Mouse (Mus musculus): ENCODE measurements around the gene Ccdc3. TPM values are rescaled to one million over a fixed set of nuclear protein-coding genes. Genes with fewer than 3 reads are reported as not detected.
A peak's percentile ranks its signal among the peaks of the same experiment; 100 is the strongest.
"Not testable (repeated sequence)": the region's sequence is repeated elsewhere in the genome, so short reads cannot be mapped to it uniquely, and the experiment has no call there.

Ccdc3 gene
- polyA plus RNA-seq, 1 experiment from 2014 or later: 4.6 TPM

DNA sequence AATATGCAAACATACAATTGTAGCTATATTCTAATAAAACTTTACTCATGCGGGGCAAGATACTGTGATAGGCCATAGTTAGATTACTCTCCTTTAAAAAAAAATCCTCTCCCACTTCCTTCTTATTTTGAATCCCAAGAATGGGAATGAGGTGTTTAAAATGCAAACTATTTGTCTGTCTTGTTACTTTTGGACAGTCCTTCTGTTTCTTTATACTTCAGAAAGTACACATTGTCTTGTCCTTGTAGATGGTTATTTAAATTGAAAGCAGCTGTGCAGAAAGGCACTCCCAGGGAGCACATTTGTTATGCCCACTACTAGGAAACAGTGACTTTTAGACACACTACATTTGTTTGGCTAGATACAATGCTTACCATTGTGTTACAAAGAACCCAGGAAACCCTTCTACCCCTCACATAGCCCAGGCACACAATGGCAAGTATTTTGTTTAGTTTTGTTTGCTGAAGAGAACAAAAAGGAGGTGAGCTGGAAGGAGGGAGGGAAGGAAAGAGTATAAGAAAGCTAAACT, 82.3 kb downstream of the Ccdc3 start:
- Histone ChIP-seq H3K36me3 (ENCODE audit: control insufficient read depth, insufficient read depth, low read length) (no peaks in the 10 kb centered on the region), H3K4me1 (ENCODE audit: control insufficient read depth, insufficient read depth, low read length) (peaks cover 3% of the 10 kb centered on the region; the same call in 1 of the 2 replicates), H3K4me3 (ENCODE audit: low read length) (no peak overlapping the region), H3K4me2 (ENCODE audit: low read depth, low read length) (no peak overlapping the region), H3K9me3 (ENCODE audit: control insufficient read depth, low read length) (no peaks in the 10 kb centered on the region), H3K27me3 (replicated peaks; ENCODE audit: control insufficient read depth, insufficient read depth, low read length) (no peaks in the 10 kb centered on the region), H3K9ac (ENCODE audit: low read depth, low read length) (no peak overlapping the region), H3K27ac (ENCODE audit: low read length) (no peak overlapping the region)
- 84% methylated on average over 1 of the region's 1 CpGs for WGBS
- ATAC-seq: no peak

DNA sequence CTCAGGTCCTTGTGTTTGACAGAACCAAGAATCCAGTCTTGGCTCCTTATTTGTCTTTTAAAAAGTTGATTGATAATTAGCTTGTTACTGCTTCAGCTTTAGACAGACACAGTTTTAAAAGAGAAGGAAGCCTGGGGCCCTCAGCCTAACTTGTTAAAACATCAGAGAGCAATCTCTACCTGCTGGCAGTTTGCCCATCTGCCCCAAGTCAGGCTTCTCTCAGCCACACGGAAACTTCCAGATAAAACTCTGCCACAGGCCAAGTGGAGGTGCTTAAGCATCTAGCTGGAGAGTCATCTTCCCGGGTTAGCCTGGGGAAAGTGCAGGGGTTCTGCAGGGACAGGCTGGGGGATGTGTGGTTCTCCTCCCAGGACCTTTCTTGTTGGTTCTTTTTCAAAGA, 85.0 kb downstream of the Ccdc3 start:
- Histone ChIP-seq H3K36me3 (ENCODE audit: control insufficient read depth, insufficient read depth, low read length) (no peaks in the 10 kb centered on the region), H3K4me3 (ENCODE audit: low read length) (no peak overlapping the region), H3K27me3 (replicated peaks; ENCODE audit: control insufficient read depth, insufficient read depth, low read length) (no peaks in the 10 kb centered on the region), H3K9me3 (ENCODE audit: control insufficient read depth, low read length) (no peaks in the 10 kb centered on the region), H3K9ac (ENCODE audit: low read depth, low read length) (no peak overlapping the region), H3K27ac (ENCODE audit: low read length) (no peak overlapping the region), H3K4me2 (ENCODE audit: low read depth, low read length) (no peak overlapping the region), H3K4me1 (ENCODE audit: control insufficient read depth, insufficient read depth, low read length) (peaks cover 3% of the 10 kb centered on the region; the same call in 1 of the 2 replicates)
- ATAC-seq: no peak
- WGBS: 33% methylated on average over 2 of the region's 2 CpGs

DNA sequence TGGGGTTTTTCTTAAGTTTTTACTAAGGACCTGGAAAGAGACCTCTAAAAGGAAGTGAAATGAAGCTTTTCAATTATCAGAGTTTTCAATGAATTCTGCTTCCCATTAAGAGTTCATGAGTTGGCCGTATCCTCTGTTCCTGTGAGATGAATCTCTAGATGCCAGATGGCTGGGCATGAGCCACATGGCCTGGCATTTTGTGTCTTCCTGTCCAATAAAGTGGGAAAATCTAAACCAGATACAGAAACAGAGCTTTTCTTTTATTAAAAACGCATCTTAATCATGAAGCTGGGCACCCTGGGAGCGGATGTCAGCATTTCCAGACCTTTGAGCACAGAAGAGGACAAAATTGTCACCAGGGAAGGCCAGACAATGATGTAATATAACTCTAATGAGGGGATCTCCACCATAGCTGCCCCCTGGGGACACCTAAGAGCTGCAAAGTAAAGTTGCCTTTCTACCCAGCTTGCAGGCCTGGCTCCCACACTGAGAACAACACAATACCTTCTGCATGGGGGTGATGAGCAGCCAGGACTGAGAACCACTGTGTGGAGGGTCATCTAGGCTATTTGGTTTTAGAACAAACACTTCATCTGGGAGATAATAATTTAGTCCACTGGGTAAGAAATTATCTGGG, 99.4 kb downstream of the Ccdc3 start:
- H3K9ac ChIP-seq (ENCODE audit: low read depth, low read length): no peak overlapping the region
- 81% methylated on average over 3 of the region's 3 CpGs for WGBS
- no peak for ATAC-seq

DNA sequence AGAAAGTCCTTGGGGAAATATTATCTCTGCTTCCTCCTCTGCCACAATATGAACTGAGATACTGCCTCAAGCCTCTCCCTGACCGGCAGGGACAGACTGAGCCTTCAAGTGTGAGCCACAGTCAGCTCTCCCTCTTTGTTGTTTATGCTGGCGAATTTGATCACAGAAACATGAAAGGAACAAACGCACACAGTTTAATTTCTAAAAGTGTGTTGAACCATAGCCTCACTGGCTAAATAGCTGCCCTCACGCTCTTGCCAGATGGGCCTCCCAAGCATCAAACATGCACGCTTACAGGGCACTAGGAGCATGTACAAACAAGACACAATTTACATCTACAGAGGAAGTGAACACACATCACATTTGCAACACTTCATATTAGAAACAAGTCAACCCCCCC, 100.3 kb downstream of the Ccdc3 start:
- no peak for ATAC-seq
- Histone ChIP-seq H3K4me1 (ENCODE audit: control insufficient read depth, insufficient read depth, low read length) (0 out of 2 replicates have a peak, but pooled peaks cover 5% of the 10 kb centered on the region), H3K27me3 (replicated peaks; ENCODE audit: control insufficient read depth, insufficient read depth, low read length) (no peaks in the 10 kb centered on the region), H3K27ac (ENCODE audit: low read length) (no peak overlapping the region), H3K9ac (ENCODE audit: low read depth, low read length) (no peak overlapping the region), H3K9me3 (ENCODE audit: control insufficient read depth, low read length) (no peaks in the 10 kb centered on the region), H3K4me3 (ENCODE audit: low read length) (no peak overlapping the region), H3K36me3 (ENCODE audit: control insufficient read depth, insufficient read depth, low read length) (no peaks in the 10 kb centered on the region), H3K4me2 (ENCODE audit: low read depth, low read length) (no peak overlapping the region)
- WGBS: 79% methylated on average over 5 of the region's 5 CpGs

More for the DNA sequence above, 99.4 kb downstream of the Ccdc3 start:
- Histone ChIP-seq H3K4me2 (ENCODE audit: low read depth, low read length) (no peak overlapping the region), H3K27ac (ENCODE audit: low read length) (no peak overlapping the region), H3K4me1 (ENCODE audit: control insufficient read depth, insufficient read depth, low read length) (0 out of 2 replicates have a peak, but pooled peaks cover 4% of the 10 kb centered on the region), H3K4me3 (ENCODE audit: low read length) (no peak overlapping the region), H3K27me3 (replicated peaks; ENCODE audit: control insufficient read depth, insufficient read depth, low read length) (no peaks in the 10 kb centered on the region), H3K9me3 (ENCODE audit: control insufficient read depth, low read length) (no peaks in the 10 kb centered on the region), H3K36me3 (ENCODE audit: control insufficient read depth, insufficient read depth, low read length) (no peaks in the 10 kb centered on the region)

DNA sequence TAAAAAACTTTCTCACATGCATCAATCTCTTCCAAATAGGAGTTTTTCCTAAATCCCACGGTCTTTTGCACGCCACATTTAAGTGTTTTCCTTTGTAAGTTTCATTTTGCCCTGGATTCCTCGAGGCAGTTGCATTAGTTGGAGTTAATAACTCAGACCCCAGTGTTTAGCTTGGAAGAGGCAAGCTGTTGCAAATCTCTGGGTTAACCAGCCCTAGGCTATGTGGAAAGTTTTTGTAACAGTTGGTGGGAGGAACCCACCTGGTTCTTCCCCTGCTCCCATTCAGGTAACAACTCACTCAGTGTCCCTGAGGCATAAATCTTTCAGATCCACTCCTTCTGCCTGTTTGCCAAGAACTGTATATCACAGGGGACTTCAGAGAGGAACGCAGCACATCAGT, 101.9 kb downstream of the Ccdc3 start:
- no peak overlapping the region for H3K27ac ChIP-seq (ENCODE audit: low read length)
- H3K9ac ChIP-seq (ENCODE audit: low read depth, low read length): no peak overlapping the region
- H3K27me3 ChIP-seq (replicated peaks; ENCODE audit: control insufficient read depth, insufficient read depth, low read length): no peaks in the 10 kb centered on the region
- no peaks in the 10 kb centered on the region for H3K36me3 ChIP-seq (ENCODE audit: control insufficient read depth, insufficient read depth, low read length)
- no peak for ATAC-seq
- 0 out of 2 replicates have a peak, but pooled peaks cover 5% of the 10 kb centered on the region for H3K4me1 ChIP-seq (ENCODE audit: control insufficient read depth, insufficient read depth, low read length)
- WGBS: 65% methylated on average over 4 of the region's 4 CpGs
- H3K4me3 ChIP-seq (ENCODE audit: low read length): no peak overlapping the region
- H3K9me3 ChIP-seq (ENCODE audit: control insufficient read depth, low read length): no peaks in the 10 kb centered on the region
- H3K4me2 ChIP-seq (ENCODE audit: low read depth, low read length): no peak overlapping the region

DNA sequence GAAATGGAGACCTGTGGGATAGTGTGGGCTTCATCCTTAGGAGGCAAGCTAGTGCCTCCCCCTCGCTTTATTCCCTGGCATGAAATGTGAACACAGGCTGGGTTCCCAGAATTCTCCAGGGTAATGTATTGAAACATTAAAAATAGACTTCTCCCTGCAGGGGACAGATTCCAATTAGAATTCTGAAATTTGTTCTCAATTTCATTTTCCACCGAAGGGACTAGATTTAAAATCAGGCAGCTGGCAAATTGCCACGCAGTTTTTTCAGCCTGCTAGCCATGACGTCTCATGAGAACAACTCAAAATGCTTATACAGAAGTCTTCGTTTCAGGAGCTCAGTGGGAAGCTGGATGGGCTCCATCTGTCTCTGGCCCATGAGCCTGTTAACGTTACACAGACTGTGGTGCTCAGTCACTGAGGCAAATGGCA, 103.9 kb downstream of the Ccdc3 start:
- no peak overlapping the region for H3K27ac ChIP-seq (ENCODE audit: low read length)
- H3K9ac ChIP-seq (ENCODE audit: low read depth, low read length): no peak overlapping the region
- no peak overlapping the region for H3K4me3 ChIP-seq (ENCODE audit: low read length)
- H3K36me3 ChIP-seq (ENCODE audit: control insufficient read depth, insufficient read depth, low read length): no peaks in the 10 kb centered on the region
- ATAC-seq: no peak
- no peaks in the 10 kb centered on the region for H3K9me3 ChIP-seq (ENCODE audit: control insufficient read depth, low read length)
- no peaks in the 10 kb centered on the region for H3K27me3 ChIP-seq (replicated peaks; ENCODE audit: control insufficient read depth, insufficient read depth, low read length)
- 0 out of 2 replicates have a peak, but pooled peaks cover 5% of the 10 kb centered on the region for H3K4me1 ChIP-seq (ENCODE audit: control insufficient read depth, insufficient read depth, low read length)
- whole genome bisulfite sequencing: 35% methylated on average over 6 of the region's 6 CpGs
- H3K4me2 ChIP-seq (ENCODE audit: low read depth, low read length): no peak overlapping the region

DNA sequence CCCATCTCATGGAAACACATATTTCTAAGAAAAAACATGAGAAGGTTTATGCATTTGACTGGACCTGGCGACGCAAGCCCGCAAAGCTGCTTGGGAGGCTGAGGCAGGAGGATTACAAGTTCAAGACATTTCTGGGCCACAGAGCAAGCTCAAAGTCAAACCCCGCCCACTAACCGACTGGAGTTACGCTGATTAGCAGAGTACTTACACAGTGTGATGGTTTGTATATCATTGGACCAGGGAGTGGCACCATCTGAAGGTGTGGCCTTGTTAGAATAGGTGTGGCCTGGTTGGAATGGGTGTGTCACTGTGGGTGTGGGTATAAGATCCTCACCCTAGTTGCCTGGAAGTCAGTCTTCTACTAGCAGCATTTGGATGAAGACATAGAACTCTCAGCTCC, 111.6 kb downstream of the Ccdc3 start:
- WGBS: 91% methylated on average over 6 of the region's 6 CpGs
- not testable (repeated sequence) for H3K4me3 ChIP-seq (ENCODE audit: low read length)

DNA sequence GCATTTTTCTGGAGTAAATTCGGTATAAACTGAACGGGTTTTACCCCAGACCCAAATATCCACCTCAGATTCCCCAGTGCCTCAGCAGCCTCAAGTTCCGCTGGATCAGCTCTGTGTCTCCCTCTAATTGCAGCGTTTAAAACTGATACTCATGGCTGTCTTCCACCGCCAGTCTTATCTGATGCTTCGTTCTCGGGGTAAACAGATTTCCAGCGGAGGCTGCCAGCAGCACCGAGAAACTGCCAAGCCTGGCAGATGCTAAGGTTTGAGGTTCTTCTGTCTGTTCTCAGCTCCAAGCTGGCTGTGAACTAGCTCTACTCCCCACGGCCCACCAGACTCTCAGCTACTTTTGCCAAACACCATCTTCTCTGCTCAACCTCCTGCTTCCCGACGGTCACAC, 112.4 kb downstream of the Ccdc3 start:
- H3K9me3 ChIP-seq (ENCODE audit: control insufficient read depth, low read length): no peaks in the 10 kb centered on the region
- H3K27me3 ChIP-seq (replicated peaks; ENCODE audit: control insufficient read depth, insufficient read depth, low read length): no peaks in the 10 kb centered on the region
- H3K4me3 ChIP-seq (ENCODE audit: low read length): no peak overlapping the region
- H3K27ac ChIP-seq (ENCODE audit: low read length): no peak overlapping the region
- H3K4me2 ChIP-seq (ENCODE audit: low read depth, low read length): no peak overlapping the region
- no peaks in the 10 kb centered on the region for H3K36me3 ChIP-seq (ENCODE audit: control insufficient read depth, insufficient read depth, low read length)
- WGBS: 48% methylated on average over 12 of the region's 12 CpGs
- H3K9ac ChIP-seq (ENCODE audit: low read depth, low read length): no peak overlapping the region
- no peaks in the 10 kb centered on the region for H3K4me1 ChIP-seq (ENCODE audit: control insufficient read depth, insufficient read depth, low read length)
- ATAC-seq: no peak

More for the DNA sequence above, 111.6 kb downstream of the Ccdc3 start:
- H3K9ac ChIP-seq (ENCODE audit: low read depth, low read length); ATAC-seq; H3K27ac ChIP-seq (ENCODE audit: low read length); H3K27me3 ChIP-seq (replicated peaks; ENCODE audit: control insufficient read depth, insufficient read depth, low read length); H3K36me3 ChIP-seq (ENCODE audit: control insufficient read depth, insufficient read depth, low read length); H3K4me2 ChIP-seq (ENCODE audit: low read depth, low read length); H3K9me3 ChIP-seq (ENCODE audit: control insufficient read depth, low read length); H3K4me1 ChIP-seq (ENCODE audit: control insufficient read depth, insufficient read depth, low read length): not testable (repeated sequence)

DNA sequence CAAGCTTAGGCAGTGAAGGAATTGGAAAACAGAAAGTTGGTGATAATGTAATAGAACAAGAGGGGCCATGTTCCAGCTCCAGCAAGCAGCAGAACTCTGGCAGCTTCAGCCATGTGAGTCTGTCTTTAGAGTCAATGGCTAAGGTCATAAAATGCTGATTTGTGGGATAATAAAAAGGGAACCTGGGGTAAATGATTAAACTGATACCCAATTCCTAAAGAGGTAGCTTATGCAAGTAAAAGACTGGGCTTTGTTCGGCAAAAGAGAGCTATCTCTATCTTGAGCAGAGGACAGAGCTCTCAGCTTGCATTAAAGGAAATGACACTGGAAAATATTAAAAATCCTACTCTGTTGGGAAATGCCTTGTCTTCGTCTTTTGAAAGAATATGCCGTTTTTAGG, 120.7 kb downstream of the Ccdc3 start:
- H3K27ac ChIP-seq (ENCODE audit: low read length): peak overlapping the region; percentile 68
- H3K27me3 ChIP-seq (replicated peaks; ENCODE audit: control insufficient read depth, insufficient read depth, low read length): no peaks in the 10 kb centered on the region
- H3K4me1 ChIP-seq (ENCODE audit: control insufficient read depth, insufficient read depth, low read length): no peaks in the 10 kb centered on the region
- H3K4me2 ChIP-seq (ENCODE audit: low read depth, low read length): no peak overlapping the region
- H3K4me3 ChIP-seq (ENCODE audit: low read length): no peak overlapping the region
- ATAC-seq: peak; percentile 93
- no peaks in the 10 kb centered on the region for H3K36me3 ChIP-seq (ENCODE audit: control insufficient read depth, insufficient read depth, low read length)
- no peak overlapping the region for H3K9ac ChIP-seq (ENCODE audit: low read depth, low read length)
- no peaks in the 10 kb centered on the region for H3K9me3 ChIP-seq (ENCODE audit: control insufficient read depth, low read length)
- 59% methylated on average over 3 of the region's 3 CpGs for WGBS

DNA sequence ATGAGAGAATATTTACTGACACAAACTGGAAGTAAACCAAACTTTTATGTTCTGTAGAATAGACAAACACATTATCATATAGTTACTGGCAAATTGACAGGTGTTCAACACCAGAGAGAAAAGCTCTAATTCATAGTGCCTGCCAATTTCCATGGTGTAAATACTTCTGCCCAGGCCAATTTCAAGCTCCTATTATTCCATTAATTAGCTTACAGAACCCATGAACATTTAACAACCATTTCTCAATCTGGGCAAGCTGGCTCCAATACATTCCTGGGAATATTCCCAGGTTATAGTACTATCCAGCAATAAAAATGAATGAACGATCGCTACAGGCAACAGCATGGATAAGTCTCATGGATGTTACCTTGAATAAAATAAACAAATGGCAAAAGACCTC, 124.7 kb downstream of the Ccdc3 start:
- Histone ChIP-seq H3K9ac (ENCODE audit: low read depth, low read length) (no peak overlapping the region), H3K27ac (ENCODE audit: low read length) (no peak overlapping the region), H3K4me2 (ENCODE audit: low read depth, low read length) (no peak overlapping the region), H3K36me3 (ENCODE audit: control insufficient read depth, insufficient read depth, low read length) (no peaks in the 10 kb centered on the region), H3K27me3 (replicated peaks; ENCODE audit: control insufficient read depth, insufficient read depth, low read length) (no peaks in the 10 kb centered on the region), H3K4me3 (ENCODE audit: low read length) (no peak overlapping the region), H3K9me3 (ENCODE audit: control insufficient read depth, low read length) (no peaks in the 10 kb centered on the region), H3K4me1 (ENCODE audit: control insufficient read depth, insufficient read depth, low read length) (no peaks in the 10 kb centered on the region)
- ATAC-seq: no peak
- 89% methylated on average over 2 of the region's 2 CpGs for WGBS

Data from intestine, embryonic 16.5 days (tissue).